Mouse (Mus musculus): ENCODE data around the gene Ctnna3.

Ctnna3 gene

DNA sequence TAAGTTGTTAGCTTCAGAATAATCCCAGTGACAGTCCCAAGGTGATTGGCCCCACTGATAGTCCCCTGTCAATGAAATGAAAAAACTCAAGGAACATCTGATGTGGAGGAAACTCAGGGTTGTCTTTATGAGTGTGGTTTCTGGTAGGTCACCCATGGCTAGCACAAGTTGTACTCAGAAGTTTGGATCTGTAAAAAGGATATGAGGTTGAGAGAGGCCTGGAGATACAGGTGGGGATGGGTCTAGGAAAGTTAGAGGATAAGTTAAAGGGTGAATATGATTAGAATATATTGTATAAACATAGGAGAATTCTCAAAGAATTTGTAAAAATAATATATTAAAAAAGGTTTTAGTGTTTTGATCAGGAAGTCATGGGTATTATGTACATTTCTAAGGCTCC is 497.4 kb downstream of the Ctnna3 start, which contains the start of gene Gm10118:
TSS of gene Gm10118 (minus strand) at position 101 of the 400 bp plus-strand sequence.
- in situ Hi-C loops (cut with MseI, MboI) = no loop called here

DNA sequence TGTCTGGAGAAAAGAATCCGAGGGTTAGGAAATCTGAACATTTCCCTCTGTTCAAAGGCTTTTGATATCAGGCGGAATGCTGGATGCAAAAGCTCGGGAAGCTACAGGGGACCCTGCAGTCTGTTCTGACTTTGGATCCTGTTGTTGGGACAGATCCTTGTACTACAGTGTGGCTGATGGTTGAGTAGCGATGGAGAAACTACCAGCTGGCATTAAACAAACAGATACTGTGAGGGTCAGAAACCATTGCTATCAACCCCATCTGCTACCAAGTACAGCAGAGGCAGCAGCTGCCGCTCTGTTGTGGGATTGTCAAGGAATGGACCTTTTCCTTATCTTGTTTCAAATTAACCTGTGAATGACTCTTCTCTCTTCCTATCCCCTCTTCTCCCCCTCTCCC is 504.0 kb downstream of the Ctnna3 start:
- in situ Hi-C loops (cut with MseI, MboI) = no loop called here

DNA sequence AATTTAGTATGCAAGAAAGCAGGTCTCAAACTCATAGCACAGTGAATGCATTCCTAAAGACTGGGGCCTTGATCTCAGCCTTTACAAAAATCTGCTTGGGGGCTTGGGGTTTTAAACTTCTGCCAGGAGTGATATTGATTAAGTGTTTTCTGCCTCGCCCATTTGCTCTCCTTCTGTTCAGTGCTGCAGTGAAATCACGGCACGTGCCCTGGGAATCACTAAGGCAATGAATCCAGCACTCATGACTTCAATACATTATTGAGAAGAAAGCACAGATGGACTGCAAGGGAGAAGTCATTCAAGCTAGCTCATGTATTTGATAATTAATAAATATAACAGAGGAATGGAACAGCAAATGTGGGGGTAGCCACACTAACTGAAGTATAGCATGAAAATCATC is 515.6 kb downstream of the Ctnna3 start:
- in situ Hi-C loops (cut with MseI, MboI) = no loop called here

DNA sequence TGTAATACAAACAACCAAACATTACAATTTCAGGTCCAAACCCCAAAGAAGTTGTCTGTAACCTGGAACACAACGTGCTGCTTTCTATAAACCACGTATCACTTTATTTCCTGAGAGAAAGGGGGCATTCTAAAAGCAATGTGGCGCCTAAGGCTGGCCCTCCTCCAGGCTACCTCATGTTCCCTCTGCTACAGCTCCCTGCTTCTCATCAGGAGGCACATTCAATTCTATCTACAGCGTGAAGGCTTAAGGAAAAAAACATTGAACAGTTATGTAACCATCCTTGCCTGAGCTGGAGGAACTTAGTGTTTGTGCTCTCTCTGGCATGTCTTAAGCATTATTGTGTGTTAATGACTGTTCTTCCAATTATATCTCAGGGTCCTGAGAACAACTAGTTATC is 517.4 kb downstream of the Ctnna3 start:
- in situ Hi-C loops (cut with MseI, MboI) = no loop called here

DNA sequence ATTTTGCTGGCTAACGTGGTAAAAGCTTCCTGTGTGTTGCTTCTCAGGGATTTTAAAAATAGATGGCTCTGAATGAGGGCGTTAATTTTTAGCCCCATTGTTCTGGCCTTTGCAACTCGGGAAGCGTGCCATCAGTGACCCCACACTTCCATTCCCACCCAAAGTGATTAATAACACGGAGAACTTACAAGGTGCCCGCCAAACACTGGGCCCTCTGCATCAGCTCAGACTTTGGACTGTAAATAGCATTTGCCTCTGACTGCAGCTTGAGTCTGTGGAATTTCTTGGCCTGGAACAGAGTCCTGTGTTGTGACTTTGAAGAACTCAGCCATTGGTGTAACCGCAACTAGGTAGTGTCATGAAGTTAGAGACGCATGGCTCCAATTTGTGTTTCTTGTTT is 521.0 kb downstream of the Ctnna3 start:
- in situ Hi-C loops (cut with MseI, MboI) = no loop called here

DNA sequence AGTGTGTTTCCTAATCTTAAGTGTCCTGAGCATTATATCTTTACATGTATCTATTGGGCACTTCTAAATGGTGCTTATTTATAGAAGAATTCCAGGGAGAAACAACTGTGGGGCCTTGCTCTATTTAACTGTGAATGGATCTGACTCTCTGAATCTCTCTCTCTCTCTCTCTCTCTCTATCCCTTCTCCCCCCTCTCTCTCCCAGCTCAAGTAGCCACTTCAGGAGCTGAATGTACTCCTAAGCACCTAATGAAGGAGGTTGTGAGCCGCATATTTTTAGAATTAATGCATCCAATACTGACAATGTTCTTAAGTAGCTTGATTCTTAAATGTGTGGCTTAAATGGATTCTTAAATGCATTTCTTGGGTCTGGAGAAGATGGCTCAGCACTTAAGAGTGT is 521.6 kb downstream of the Ctnna3 start:
- in situ Hi-C loops (cut with MseI, MboI) = no loop called here

DNA sequence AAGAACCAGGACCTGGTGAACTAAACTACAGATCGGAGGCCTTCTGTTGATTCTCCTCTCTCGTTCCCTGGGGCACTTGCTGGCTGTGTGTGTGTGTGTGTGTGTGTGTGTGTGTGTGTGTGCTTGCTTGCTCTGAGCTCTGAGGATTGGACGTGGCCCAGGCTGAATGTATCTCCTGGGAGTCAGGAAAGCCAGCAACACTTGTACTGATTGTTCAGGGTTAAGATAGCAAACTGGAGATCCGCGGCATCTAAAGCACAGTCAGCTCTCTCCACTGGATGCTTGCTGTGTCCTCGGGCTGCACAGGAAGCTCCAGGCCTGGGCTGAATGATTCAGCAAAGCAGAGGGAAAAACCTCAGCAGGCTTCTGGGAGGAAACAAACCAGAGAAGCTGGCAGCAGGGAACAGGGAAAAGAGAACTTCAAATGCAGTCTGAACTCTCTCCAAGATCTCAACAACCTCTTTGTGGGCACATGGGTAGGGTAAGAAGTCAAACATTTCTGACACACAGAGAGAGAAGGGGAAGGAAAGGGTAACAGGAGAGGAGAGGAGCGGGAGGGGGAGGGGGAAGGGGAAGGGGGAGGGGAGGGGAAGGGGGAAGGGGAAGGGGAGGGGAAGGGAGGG is 524.5 kb downstream of the Ctnna3 start:
- in situ Hi-C loops (cut with MseI, MboI) = no loop called here

DNA sequence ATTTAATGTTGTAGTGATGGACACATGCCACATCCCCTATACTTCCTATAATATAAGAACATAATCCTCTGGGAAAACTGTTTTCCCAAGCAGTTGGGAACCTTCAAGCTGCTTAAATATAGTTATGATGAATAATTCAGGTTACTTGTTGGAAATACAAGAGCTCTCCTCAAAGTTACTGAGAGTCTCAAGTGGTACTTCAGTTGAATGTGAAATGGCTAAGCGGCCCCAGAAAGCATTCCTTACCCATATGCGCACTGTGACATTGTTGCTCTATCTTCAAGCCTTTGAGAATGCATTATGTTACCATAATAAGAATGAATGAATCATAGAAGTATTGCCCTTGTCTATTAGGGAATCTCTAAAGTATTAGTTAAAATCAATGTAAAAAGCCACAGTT is 542.4 kb downstream of the Ctnna3 start:
- in situ Hi-C loops (cut with MseI, MboI) = no loop called here

DNA sequence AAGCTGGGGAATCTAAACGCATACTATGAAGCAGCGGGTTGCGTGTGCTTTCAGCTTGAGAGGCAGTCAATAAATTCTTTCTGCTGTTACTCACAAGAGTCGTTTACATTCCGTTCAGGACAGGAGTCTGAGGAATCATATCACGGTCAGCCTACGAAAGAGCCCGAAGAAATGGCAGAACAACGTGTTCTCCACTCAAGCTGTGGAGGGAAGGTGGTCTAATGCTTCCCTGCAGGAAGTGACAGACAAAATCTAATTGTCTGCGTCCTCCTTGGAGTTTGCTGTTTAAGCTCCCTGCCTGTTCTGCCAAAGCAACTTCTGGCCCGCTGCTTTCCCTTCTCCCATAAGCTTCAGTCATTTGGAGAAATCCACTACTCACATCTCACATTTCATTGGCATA is 548.2 kb downstream of the Ctnna3 start:
- in situ Hi-C loops (cut with MseI, MboI) = no loop called here

DNA sequence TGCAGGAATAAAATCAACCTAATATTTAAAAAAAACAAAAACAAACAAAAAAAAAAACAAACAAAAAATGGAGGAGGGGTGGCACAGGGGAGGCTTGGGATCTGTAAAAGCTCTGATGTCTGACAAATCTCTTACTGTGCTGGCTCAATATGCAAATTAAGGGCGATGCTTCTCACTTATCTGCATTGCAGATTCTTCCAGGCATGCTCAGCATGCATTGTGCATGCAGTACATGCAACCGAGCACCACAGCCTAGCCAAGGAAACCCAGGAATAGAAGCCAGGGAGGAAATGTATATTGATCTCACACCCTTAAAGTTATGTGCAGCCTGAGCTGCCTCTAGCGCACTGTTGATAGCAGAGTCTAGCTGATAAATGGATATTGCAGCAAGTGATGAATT is 548.6 kb downstream of the Ctnna3 start:
- in situ Hi-C loops (cut with MseI, MboI) = no loop called here

DNA sequence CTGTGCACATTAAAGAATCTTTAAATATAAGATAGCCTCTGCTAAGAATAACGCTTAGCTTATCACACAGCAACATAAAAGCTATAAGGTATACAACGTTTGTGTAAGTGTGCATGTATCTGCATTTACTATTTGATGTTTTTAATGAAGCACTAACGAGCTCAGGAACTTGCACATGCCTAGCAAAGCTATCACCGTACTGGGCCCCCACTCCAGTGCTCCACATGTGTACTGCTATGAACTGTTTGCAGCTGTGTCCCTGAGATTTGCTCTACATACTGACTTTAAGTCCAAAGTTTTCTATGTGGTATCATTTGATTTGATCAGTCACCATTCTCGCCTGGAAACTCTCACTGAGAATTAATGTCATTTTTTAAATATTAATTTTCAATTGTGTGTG is 549.1 kb downstream of the Ctnna3 start:
- in situ Hi-C loops (cut with MseI, MboI) = no loop called here

DNA sequence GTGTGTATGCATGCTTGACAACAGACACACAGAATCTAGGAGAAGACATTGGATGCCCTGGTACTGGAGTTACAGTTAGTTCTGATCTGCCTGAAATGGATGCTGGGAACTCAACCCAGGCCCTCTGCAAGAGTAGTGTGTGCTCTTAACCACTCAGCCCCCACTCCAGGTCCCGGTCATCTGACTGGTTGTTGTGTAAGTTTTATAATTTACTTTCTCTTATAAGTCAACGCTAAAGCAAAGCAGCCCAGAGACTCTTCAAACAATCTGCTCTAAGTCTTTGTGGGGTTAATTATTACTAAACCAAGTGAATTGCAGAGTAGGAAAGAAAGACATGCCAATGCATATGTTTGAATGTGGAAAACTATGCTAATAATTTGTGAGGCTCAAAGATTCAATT is 549.5 kb downstream of the Ctnna3 start:
- in situ Hi-C loops (cut with MseI, MboI) = no loop called here

DNA sequence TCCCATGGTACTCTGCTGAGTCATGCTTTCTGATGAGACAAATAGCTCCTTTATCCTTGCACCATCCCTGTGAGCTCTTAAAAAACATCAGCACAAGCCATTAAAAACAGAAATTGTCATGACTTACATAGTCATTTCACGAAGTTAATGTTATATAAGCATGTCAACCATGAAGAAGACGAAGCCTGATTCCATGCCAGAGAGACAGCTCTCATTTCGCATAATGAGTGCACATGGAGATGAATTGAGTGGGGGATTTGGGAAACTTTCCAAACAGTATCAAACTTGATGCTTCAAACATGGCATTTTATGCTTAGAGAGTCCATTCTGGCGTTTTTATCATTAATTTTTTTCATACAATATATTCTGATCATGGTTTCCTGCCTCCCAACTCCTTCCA is 555.7 kb downstream of the Ctnna3 start:
- in situ Hi-C loops (cut with MseI, MboI) = no loop called here

DNA sequence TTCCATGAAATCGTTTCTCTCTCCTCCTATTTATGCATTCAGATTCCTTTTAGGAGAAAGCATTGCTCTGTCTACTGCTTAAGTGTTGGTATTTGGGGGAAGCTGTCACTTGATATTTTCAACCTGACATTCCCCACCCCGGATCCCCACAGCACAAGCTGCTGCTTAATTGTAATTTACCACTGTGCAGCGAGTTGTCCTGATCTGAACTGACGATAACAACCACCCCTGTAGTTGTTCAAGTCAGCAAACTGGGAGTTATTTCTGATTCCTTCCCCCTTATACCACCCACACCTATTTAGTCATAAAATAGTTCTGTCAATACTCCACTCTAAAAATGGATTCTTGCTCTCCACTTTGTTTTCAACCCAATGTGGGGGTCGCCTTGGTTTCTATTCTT is 564.4 kb downstream of the Ctnna3 start:
- in situ Hi-C loops (cut with MseI, MboI) = no loop called here

DNA sequence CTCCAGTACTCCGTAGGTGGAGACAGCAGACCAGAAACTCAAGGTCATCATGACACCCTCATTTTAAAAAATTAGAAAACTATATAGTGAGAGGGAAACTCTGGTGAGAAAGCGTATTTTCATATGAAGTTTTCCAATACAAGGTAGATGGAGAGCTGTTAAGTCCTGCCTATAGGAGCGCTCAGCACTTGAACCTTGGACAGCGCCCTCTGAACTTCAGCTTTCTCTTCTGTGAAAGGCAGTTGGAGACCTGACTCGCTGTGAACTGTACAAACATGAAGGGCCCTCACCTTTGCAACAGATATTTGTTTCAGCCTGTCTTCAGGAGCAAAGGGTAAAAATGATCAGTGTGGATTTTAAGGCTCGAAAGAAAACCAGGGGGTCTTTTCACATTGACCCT is 571.6 kb downstream of the Ctnna3 start:
- in situ Hi-C loops (cut with MseI, MboI) = no loop called here

DNA sequence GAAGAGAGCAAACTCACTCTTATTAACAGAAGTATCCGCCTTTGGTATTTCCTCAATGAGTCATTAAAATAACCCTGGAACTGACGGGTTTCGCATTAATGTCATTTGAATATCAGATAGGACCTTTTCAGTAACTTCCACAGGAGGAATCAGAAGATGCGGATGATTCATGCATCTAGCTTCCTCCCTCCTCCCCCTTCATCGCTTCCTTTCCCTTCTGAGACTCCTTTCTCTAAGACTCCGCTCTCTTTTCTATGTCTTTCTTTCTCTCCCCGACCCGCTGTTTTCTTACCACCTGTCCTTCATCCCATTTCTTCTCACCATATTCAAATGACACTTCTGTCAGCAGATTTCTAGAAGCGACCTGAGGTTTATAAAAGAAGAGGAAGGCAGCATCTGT is 572.1 kb downstream of the Ctnna3 start:
- in situ Hi-C loops (cut with MseI, MboI) = no loop called here

DNA sequence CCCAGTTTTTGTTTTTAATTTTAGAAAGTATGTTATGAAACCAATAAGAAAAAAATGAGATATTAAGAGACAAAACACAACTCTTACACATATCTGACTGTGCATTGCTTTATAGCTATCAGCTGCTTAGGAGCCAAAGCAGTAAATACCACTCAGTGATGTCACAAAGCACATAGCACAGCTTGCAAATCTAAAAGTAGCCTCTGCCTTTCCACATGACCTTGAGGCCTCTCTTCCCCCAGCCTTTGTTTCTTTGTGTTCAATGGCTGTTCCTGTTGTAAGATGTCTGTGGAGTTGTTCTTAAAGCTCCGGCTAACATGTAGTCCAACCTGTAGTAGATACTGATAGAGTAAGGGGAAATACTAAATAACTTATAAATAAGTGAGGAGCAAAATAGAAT is 590.4 kb downstream of the Ctnna3 start:
- in situ Hi-C loops (cut with MseI, MboI) = no loop called here

DNA sequence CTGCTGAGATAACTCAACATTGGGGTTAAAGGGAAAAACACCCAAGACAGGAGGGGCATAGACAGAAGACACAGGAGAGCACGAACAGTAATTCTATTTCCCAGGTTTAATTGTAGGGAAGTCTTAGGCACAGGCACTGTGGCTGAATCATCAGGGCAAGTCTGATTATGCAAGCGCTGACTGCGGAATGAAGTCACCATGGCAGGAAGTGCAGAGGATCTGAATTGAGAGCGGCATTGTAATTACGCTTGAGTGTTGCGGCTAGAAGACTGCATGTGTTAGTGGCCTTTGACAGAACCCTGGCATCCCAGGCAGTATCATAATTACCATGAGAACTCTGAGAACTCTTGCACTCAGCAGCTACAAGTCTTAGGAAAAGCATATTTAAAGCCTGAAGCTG is 593.4 kb downstream of the Ctnna3 start:
- in situ Hi-C loops (cut with MseI, MboI) = no loop called here

DNA sequence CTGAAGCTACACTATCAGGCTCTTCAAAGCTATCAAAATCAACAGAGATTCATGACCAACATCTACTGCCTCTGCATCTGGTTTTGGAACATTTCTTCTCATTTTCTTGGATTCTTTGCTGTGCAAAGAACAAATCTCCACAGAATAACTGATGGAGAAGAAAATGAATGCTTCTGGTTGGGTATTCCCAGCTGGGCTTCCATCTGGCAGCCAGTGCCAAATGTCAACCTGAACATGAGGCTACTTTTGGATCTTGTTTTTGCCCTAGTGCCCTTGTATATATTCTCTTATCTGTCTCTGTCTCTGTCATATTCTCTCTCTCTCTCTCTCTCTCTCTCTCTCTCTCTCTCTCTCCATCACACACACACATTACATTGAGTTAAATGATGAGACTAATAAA is 601.0 kb downstream of the Ctnna3 start:
- in situ Hi-C loops (cut with MseI, MboI) = no loop called here

DNA sequence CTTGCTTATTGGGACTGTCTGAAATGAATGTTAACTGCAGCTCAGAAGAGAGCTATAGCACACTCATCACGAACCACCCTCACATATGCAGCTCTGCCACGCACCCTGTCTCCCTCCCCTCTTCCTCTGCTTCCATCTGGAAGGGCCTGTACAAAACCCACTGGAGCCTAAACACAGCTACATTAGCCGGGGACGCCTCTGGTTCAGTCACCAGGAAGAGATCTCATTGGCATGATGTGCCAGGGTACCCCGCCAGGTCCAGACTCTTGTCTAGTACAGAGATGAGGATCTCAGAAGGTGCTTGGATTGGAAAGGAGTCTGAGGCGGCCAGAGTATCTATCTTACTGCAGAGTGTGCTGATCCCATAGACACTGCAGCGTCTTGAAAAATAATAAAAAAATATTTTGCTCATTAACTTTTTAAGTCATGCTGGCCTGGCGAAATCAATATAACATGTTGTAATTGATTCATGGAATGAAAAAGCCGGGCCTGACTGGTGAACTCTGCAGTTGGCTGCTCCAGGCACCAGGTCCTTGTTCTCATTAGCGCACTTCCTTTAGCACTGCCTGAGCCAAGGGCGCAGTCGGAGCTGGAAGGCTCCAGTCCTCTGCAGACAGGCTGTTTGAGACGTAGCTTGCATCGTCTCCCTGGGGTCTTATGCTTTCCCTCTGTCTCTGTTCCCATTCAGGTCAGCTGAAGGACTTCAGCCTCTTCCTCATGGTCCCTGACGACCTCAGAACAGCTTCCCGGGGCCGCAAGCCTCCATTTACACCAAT is 610.0 kb downstream of the Ctnna3 start:
- in situ Hi-C loops (cut with MseI, MboI) = no loop called here

DNA sequence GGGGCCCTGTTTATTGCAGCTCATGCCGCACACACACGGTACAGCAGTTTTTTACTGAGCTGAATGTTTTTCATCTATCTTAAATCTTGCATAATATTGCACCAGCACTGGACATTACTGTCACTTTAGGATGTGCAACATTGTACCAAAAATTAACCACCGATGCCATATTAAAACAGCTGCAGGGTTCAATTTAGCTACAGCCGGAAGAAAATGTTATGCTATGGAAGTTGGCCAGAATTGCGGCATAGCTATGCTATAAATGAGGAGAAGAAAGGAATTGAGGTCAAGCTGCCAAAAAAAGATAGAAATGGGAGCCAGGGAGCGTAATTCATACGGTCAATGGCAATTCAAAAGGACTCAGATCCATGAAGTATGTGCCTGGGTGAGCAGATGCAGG is 611.3 kb downstream of the Ctnna3 start:
- in situ Hi-C loops (cut with MseI, MboI) = no loop called here

DNA sequence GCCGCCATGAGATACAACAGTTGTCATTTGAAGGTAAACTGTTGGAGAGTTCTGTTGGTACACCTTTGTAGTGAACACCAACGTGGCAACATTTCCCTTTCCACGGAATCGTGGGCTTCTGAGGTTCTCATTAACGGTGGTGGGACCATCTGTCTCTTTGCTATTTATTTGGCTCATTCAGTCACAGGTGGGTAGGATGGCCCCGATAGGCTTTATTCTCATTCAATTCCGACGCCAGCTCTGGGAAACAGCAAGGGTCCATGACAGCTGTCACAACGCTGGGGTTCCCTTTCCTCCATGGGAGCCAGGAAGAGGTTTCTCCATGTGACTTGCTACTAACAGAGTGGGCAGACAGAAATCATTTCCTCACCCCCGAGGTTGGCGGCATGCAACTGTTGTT is 612.0 kb downstream of the Ctnna3 start:
- in situ Hi-C loops (cut with MseI, MboI) = no loop called here

DNA sequence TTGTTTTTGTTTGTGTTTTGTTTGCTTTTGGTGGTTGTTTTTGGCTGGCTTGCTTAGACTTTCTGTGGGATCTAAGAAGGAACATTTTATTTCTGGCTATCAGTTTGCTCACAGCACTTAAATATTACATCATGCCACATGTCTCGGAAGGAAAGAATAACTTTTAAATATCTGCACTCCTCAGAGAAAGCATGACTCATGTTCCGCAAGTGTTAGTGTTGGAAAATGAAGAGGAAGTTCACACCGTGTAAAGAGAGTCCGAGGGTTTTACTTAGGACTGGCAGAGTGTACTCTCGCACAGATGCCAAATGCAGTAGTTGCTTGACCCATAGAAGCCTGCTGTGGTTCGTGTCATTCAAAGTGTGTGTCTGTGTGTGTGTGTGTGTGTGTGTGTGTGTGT is 619.3 kb downstream of the Ctnna3 start:
- in situ Hi-C loops (cut with MseI, MboI) = no loop called here

DNA sequence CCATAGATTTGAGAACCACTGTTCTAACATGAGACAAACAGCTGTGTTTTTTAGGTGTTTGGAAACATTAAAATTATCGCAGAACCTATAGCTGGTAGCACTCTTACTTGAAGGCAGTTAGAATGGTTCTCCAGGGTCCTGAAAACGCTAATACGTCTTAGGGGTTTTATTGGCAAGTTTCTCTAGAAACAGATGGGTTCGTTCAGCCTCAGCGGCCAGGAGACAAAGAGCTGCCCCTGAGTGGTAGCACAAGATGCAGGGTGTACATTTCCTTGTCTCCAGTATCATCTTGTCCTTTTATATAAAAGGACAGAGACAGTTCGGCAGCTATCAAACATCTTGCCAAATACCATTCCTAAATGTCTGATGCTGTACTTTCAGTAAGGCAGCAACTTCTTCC is 620.0 kb downstream of the Ctnna3 start:
- in situ Hi-C loops (cut with MseI, MboI) = no loop called here

Measured in mouse trophoblast stem cell (cell line).